Mouse (Mus musculus) embryo, embryonic 11 days (tissue): Measurements from ENCODE around the gene Kctd21.

Experiments used
- DNase-seq: peaks from one replicate; pipeline ENCODE4 v3.0.0-alpha.2; 2015

Gene Kctd21

GRCm38 (mm10) chr7:97325156-97325985, 6.8 kb upstream of the Kctd21 start:
- DNase-seq: peak; percentile 56

DNA sequence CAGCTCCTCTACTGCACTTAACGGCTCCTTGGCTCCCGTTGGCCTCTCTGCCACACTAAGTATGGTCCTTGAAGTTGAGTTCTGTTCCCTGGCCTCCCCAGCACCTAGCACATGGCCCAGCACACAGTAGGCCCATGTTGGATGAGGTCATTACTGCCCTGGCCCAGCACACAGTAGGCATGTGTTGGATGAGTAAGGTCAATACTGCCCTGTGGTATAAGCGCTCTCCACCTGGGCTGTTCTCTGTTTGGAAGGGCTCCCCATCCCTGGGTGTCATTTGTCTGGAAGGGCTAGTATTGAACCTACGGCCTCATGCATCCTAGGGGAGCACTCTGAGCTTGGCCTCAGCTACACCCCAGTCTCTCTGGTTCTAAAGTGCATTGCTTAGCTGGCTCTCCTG, 4.8 kb upstream of the Kctd21 start:
- DNase-seq: no peak

DNA sequence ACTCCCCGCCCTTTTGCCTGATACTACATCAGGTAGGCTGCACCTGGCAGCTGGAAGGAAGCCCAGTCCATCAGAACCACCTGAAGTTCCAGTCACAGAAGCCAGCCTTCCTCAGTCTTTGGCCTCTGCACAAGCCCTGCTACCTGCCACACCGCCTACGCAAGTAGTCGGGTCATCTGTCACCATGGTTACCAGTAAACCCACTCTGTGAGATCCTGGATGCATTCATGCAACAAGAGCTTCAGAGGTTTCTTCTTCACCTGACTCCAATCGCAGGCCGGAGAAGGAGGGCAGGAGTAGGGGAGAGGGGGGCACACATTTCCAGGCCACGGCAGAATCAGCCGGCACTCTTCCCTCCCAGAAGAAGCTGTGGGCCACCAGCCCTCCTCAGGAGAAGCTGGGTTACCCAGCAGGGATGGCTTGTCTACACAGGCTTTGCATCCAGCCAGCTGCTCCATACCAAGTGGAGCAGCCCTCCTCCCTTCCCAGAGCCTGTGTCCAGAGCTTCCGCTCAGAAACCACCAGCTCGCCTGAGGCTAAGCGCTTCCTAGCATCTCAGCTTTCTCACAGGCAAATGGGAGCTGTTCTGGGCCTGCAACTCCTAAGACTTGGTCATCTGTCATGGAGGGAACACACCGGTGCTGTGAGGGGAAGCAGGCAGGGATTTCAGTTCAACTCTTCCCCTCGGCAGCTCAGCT, 3.1 kb upstream of the Kctd21 start:
- DNase-seq: peak; percentile 12

DNA sequence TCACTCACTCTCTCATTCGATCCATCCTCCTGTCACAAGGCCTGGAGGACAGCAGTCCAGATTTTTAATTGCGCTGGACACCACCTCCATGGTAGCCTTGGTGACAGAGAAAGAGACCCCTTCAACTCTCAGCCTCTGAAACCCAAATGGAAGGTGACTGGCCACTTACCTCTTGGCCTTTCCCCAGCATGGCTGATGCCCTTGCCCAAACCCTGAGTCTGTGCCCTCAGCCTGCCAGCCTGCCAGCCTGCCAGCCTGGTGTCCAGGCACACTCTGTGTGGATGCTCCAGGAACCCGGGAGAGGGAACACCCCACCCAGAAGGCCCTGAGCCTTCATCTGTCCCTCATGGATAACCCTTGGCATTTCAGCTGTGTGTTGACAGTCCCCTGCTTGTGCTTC, 2.5 kb upstream of the Kctd21 start:
- DNase-seq: no peak

- DNase-seq: no peak
Observed at GRCm38 (mm10) chr7:97330931-97331645, 1.0 kb upstream of the Kctd21 start.

DNA sequence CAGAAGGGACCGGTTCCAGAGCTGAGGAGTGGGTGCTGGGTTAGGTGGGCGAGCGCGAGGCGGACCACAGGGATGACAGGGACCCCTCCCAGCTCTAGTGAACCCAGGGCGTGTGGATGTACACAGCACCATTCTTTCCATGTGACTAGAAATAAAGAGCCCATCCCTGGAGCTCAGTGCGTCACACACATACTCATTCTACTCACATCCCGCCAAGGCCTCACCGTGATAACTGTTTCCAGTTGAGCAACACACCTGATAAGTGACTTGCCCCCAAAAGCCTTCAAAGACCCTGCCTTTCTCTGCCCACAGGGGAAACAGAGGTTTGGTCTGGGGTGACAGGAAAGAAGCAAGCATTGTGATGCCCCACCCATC, 527 bp downstream of the Kctd21 start:
- no peak for DNase-seq

GRCm38 (mm10) chr7:97333113-97333898, 1.2 kb downstream of the Kctd21 start:
- no peak for DNase-seq

GRCm38 (mm10) chr7:97334406-97334805, 2.3 kb downstream of the Kctd21 start:
- no peak for DNase-seq

DNA sequence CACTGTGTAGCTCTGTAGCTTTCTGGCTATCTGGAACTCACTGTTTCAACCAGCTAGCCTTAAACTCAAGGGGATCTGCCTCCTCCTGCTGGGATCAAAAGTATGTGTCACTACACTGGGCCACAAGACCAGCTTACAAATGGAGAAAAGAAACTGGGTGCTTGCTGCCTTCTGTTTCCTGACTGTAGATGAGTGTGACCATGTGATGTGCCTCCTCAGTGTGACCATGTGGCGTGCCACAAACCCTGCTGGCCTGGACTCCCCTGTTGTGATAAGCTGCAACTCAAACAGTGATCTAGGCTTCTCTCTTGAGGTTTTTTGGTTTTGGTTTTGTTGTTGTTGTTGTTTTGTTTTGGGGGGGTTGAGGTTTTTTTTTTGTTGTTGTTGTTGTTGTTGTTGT, 4.6 kb downstream of the Kctd21 start:
- no peak for DNase-seq

GRCm38 (mm10) chr7:97338593-97338992, 6.5 kb downstream of the Kctd21 start:
- no peak for DNase-seq

DNA sequence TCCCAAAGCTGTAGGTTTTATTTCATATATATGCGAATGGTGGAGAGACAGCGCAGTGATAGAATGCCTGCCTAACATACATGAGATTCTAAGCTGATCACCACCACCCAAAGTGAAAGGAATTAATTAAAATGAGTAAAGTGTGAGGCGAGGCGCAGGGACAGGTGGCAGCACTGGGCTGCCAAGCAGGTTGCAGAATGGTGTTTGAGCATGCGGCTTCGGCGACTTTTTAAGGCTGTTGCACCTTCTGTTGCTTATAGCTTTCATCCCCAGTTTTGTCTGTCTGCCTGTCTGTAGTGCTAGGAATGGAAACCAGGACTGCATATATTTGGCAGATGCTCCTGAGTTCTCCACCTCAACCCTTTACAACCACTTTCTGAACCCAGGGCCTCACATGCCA, 7.5 kb downstream of the Kctd21 start:
- DNase-seq: no peak

- no peak for DNase-seq
Observed at GRCm38 (mm10) chr7:97340907-97341849, 9.1 kb downstream of the Kctd21 start.

GRCm38 (mm10) chr7:97342961-97343360, 10.8 kb downstream of the Kctd21 start:
- DNase-seq: no peak

- no peak for DNase-seq
Observed at GRCm38 (mm10) chr7:97344655-97345054, 12.5 kb downstream of the Kctd21 start.

DNA sequence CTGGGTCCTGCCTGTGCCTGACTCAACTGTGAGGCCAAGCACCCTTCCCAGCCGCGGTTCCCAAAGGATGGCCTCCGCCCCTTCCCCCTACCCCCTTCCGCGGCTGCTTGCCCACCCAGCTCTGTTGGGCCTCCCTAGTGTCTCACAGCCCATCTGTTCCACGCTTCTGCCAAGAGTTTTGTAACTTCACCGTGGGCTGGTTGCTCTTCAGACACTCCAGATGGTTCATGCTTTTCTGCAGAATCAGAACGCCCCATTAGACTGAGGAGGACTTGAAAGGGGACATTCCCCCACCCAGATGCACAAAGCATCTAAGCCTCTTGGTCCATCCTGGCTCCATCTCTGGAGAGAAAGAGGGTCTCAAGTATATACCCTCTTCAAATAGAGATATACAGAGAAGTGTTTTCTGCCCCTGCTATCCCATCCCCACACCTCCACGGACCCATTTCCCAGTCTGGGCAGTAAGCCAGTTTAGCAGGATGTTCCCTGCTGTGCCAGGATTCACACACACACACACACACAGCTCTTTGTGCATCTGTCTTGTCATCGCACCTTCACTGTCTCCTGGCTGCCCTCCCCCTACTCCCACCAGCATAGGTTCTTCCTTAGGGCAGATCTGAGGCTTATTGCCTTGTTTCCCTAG, 13.2 kb downstream of the Kctd21 start:
- no peak for DNase-seq

- no peak for DNase-seq
Observed at GRCm38 (mm10) chr7:97346111-97346821, 14.1 kb downstream of the Kctd21 start.

GRCm38 (mm10) chr7:97346822-97347166, 14.7 kb downstream of the Kctd21 start:
- DNase-seq: no peak

- no peak for DNase-seq
Observed at GRCm38 (mm10) chr7:97347464-97347863, 15.3 kb downstream of the Kctd21 start.

DNA sequence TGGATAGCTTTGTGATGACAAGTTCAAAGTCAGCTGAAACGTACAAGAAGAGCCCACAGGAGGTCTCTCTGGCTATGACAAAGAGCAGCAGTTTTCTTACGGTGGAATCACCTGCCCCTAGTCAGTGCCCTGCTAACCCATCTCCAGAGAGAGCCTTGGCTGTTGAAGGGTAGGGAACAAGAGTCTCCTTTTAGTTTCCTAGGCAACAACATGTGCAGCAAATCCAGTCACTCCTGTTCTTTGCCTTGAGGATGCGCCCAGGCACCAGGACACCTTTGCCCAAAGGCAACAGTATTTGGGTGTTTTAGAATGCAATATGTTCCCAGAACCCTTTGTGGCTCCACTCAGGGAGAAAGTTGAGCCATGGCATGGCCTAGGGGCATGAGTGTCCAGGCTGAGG, 16.2 kb downstream of the Kctd21 start:
- no peak for DNase-seq

- no peak for DNase-seq
Observed at GRCm38 (mm10) chr7:97348836-97349235, 16.7 kb downstream of the Kctd21 start.

GRCm38 (mm10) chr7:97349438-97349837, 17.3 kb downstream of the Kctd21 start:
- no peak for DNase-seq
